ENCODE assay signal across 8 mouse cellular contexts in genomic region chr12:87470263-87471136, GRCm38 (mm10). TPM values are rescaled to one million over a fixed set of nuclear protein-coding genes. Genes with fewer than 3 reads are reported as not detected.
DNase-seq lines count a peak whose midpoint lies in the region; ATAC-seq lines count a peak whose summit lies in the region.

No protein-coding gene starts in this region.

- 56% methylated on average over 7 of the region's 7 CpGs for WGBS in kidney, embryonic 16.5 days
- 70% methylated on average over 7 of the region's 7 CpGs for WGBS in hindbrain, embryonic 13.5 days
- WGBS in midbrain, embryonic 14.5 days, result 79% methylated on average over 7 of the region's 7 CpGs

- peaks cover 9% of the 10 kb centered on the region for H3K4me1 ChIP-seq in kidney, embryonic 16.5 days (ENCODE audit: insufficient read depth, low read length)
- peaks cover 16% of the 10 kb centered on the region for H3K4me1 ChIP-seq in hindbrain, embryonic 13.5 days (replicated peaks)
- H3K4me1 ChIP-seq in midbrain, embryonic 14.5 days (ENCODE audit: control insufficient read depth, insufficient read depth, low read length), result peaks cover 8% of the 10 kb centered on the region

- H3K4me2 ChIP-seq in kidney, embryonic 16.5 days (replicated peaks; ENCODE audit: low read depth, low read length), result peak overlapping the region; percentile 77
- peak overlapping the region; percentile 71 for H3K4me2 ChIP-seq in hindbrain, embryonic 13.5 days
- peak overlapping the region; percentile 76 for H3K4me2 ChIP-seq in midbrain, embryonic 14.5 days (ENCODE audit: low read length)

- H3K9me3 ChIP-seq in kidney, embryonic 16.5 days (ENCODE audit: low read length), result no peaks in the 10 kb centered on the region
- H3K9me3 ChIP-seq in hindbrain, embryonic 13.5 days, result no peaks in the 10 kb centered on the region
- H3K9me3 ChIP-seq in midbrain, embryonic 14.5 days (ENCODE audit: control insufficient read depth, low read length), result no peaks in the 10 kb centered on the region

- H3K27me3 ChIP-seq in kidney, embryonic 16.5 days (ENCODE audit: insufficient read depth, low read length), result no peaks in the 10 kb centered on the region
- peaks cover 6% of the 10 kb centered on the region; the same call in 1 of the 2 replicates for H3K27me3 ChIP-seq in hindbrain, embryonic 13.5 days
- H3K27me3 ChIP-seq in midbrain, embryonic 14.5 days (ENCODE audit: control insufficient read depth, insufficient read depth, low read length), result no peaks in the 10 kb centered on the region

- DNase-seq in kidney, adult 8-10 months, result no peak
- DNase-seq in adipocyte (ENCODE audit: low spot score), result peak; percentile 50
- no peak for DNase-seq in midbrain, embryonic 14.5 days
- no peak for DNase-seq in spleen, adult 12 weeks (ENCODE audit: low spot score)
- DNase-seq in gastrocnemius, postnatal 10 days, result no peak
- no peak for DNase-seq in right cerebral cortex, adult 2 months (ENCODE audit: low spot score in 2 of 2)

- H3K36me3 ChIP-seq in kidney, embryonic 16.5 days (ENCODE audit: insufficient read depth, low read length), result peaks cover 25% of the 10 kb centered on the region
- peaks cover 24% of the 10 kb centered on the region for H3K36me3 ChIP-seq in hindbrain, embryonic 13.5 days
- H3K36me3 ChIP-seq in midbrain, embryonic 14.5 days (ENCODE audit: control insufficient read depth, insufficient read depth, low read length), result peaks cover 21% of the 10 kb centered on the region

- ATAC-seq in kidney, embryonic 16.5 days (ENCODE audit: low FRiP score, low TSS enrichment), result no peak
- no peak for ATAC-seq in hindbrain, embryonic 13.5 days (ENCODE audit: low FRiP score)
- no peak for ATAC-seq in midbrain, embryonic 14.5 days (ENCODE audit: low FRiP score, low TSS enrichment)

- H3K27ac ChIP-seq in kidney, embryonic 16.5 days (ENCODE audit: low read length), result no peak overlapping the region
- H3K27ac ChIP-seq in hindbrain, embryonic 13.5 days, result no peak overlapping the region
- H3K27ac ChIP-seq in midbrain, embryonic 14.5 days (replicated peaks; ENCODE audit: low read depth, low read length), result no peak overlapping the region

- peak overlapping the region; percentile 94 for H3K4me3 ChIP-seq in kidney, embryonic 16.5 days (ENCODE audit: low read length)
- H3K4me3 ChIP-seq in hindbrain, embryonic 13.5 days, result peak overlapping the region; percentile 73
- peak overlapping the region; percentile 68 for H3K4me3 ChIP-seq in midbrain, embryonic 14.5 days (replicated peaks; ENCODE audit: low read depth, low read length)

- H3K9ac ChIP-seq in kidney, embryonic 16.5 days (replicated peaks; ENCODE audit: low read length), result peak overlapping the region; percentile 52; the same call in 1 of the 2 replicates
- H3K9ac ChIP-seq in hindbrain, embryonic 13.5 days, result peak overlapping the region; percentile 19
- peak overlapping the region; percentile 85; the same call in 1 of the 2 replicates for H3K9ac ChIP-seq in midbrain, embryonic 14.5 days (replicated peaks; ENCODE audit: low read length)

RNA-seq across cellular contexts. Expression of gene Snw1, which starts 1.6 kb away (rescaled TPM):
- 136 and 142 TPM in 2 replicates for polyA plus RNA-seq in kidney, embryonic 16.5 days (2015; fragmentation: Nextera tagmentation; extraction: Ambion mirVana)
- polyA plus RNA-seq in hindbrain, embryonic 13.5 days (2015; fragmentation: Nextera tagmentation; extraction: Ambion mirVana), result 124 and 129 TPM in 2 replicates
- polyA plus RNA-seq in midbrain, embryonic 14.5 days (2014; fragmentation: Nextera tagmentation; extraction: Ambion mirVana), result 108 and 121 TPM in 2 replicates
- 10 to 100 TPM; 52.4 to 53.5 TPM for total RNA-seq in gastrocnemius, postnatal 10 days (2021)

RNA-seq across cellular contexts. Expression of gene Gm5788, which starts 24.0 kb away (rescaled TPM):
- polyA plus RNA-seq in kidney, embryonic 16.5 days (2015; fragmentation: Nextera tagmentation; extraction: Ambion mirVana), result not detected in 2 replicates
- polyA plus RNA-seq in hindbrain, embryonic 13.5 days (2015; fragmentation: Nextera tagmentation; extraction: Ambion mirVana), result not detected in 2 replicates
- polyA plus RNA-seq in midbrain, embryonic 14.5 days (2014; fragmentation: Nextera tagmentation; extraction: Ambion mirVana), result not detected in 2 replicates
- not detected for total RNA-seq in gastrocnemius, postnatal 10 days (2021)

RNA-seq across cellular contexts. Expression of gene Alkbh1, which starts 26.7 kb away (rescaled TPM):
- 59.8 and 63.9 TPM in 2 replicates for polyA plus RNA-seq in kidney, embryonic 16.5 days (2015; fragmentation: Nextera tagmentation; extraction: Ambion mirVana)
- polyA plus RNA-seq in hindbrain, embryonic 13.5 days (2015; fragmentation: Nextera tagmentation; extraction: Ambion mirVana), result 45.5 and 48.2 TPM in 2 replicates
- 35.0 and 42.9 TPM in 2 replicates for polyA plus RNA-seq in midbrain, embryonic 14.5 days (2014; fragmentation: Nextera tagmentation; extraction: Ambion mirVana)
- 10 to 100 TPM in 1 of 2 experiments, 1 to 10 TPM in 1; 7.6 to 13.6 TPM for total RNA-seq in gastrocnemius, postnatal 10 days (2021)

RNA-seq across cellular contexts. Expression of gene Slirp, which starts 26.8 kb away (rescaled TPM):
- 252 and 265 TPM in 2 replicates for polyA plus RNA-seq in kidney, embryonic 16.5 days (2015; fragmentation: Nextera tagmentation; extraction: Ambion mirVana)
- polyA plus RNA-seq in hindbrain, embryonic 13.5 days (2015; fragmentation: Nextera tagmentation; extraction: Ambion mirVana), result 283 and 290 TPM in 2 replicates
- 228 and 258 TPM in 2 replicates for polyA plus RNA-seq in midbrain, embryonic 14.5 days (2014; fragmentation: Nextera tagmentation; extraction: Ambion mirVana)
- total RNA-seq in gastrocnemius, postnatal 10 days (2021), result 100 to 1,000 TPM; 152 to 169 TPM

RNA-seq across cellular contexts. Expression of gene Gm8300, which starts 43.6 kb away (rescaled TPM):
- not detected in 2 replicates for polyA plus RNA-seq in kidney, embryonic 16.5 days (2015; fragmentation: Nextera tagmentation; extraction: Ambion mirVana)
- not detected in 2 replicates for polyA plus RNA-seq in hindbrain, embryonic 13.5 days (2015; fragmentation: Nextera tagmentation; extraction: Ambion mirVana)
- not detected in 2 replicates for polyA plus RNA-seq in midbrain, embryonic 14.5 days (2014; fragmentation: Nextera tagmentation; extraction: Ambion mirVana)
- not detected for total RNA-seq in gastrocnemius, postnatal 10 days (2021)

Comparison
In these comparisons a context has a peak if more than half of its experiments do, and no peak if none do; other contexts are left out.
1. H3K9ac ChIP-seq: peak in every context shown above with its lines; median percentile 85 in midbrain, embryonic 14.5 days; 52 in kidney, embryonic 16.5 days; 19 in hindbrain, embryonic 13.5 days.